Mouse (Mus musculus): ENCODE results near the gene Slc10a1.

- no peak for TF ChIP-seq CTCF (IDR thresholded peaks at IDR 0.05; ENCODE audit: low read depth, low read length)
- TF ChIP-seq POLR2A (IDR thresholded peaks at IDR 0.05; ENCODE audit: extremely low read depth, insufficient read depth, low read length): no peak
These were observed 22.5 kb upstream of the Slc10a1 start for GRCm38 (mm10) chr12:80990901-80991445.

All from liver, adult 2 months (tissue).